Mouse (Mus musculus) limb, embryonic 15.5 days (tissue): ENCODE measurements around the gene Wwox. TPM values are rescaled to one million over a fixed set of nuclear protein-coding genes. Genes with fewer than 3 reads are reported as not detected.

Experiments used
- ATAC-seq: fragments of 200-750 bp; cut with Nextera tagmentation; 2 replicates; pipeline ENCODE4 v1.8.0; 2017; ENCODE audit warnings: low read depth, moderate TSS enrichment; ENCODE audit not compliant: insufficient number of reproducible peaks, low FRiP score, low TSS enrichment
- H3K27ac ChIP-seq: fragments of 300-500 bp; sonication (generic); 2 replicates; pipeline ENCODE4 v1.5.1; 2015; ENCODE audit warnings: moderate library complexity, mild to moderate bottlenecking, inconsistent platforms
- H3K27me3 ChIP-seq: fragments of 300-500 bp; sonication (generic); 2 replicates; pipeline ENCODE4 v1.6.1; 2015; ENCODE audit warnings: inconsistent platforms
- H3K36me3 ChIP-seq: fragments of 300-500 bp; sonication (generic); 2 replicates; pipeline ENCODE4 v1.6.1; 2015; ENCODE audit warnings: inconsistent platforms
- H3K4me1 ChIP-seq: fragments of 300-500 bp; sonication (generic); 2 replicates; pipeline ENCODE4 v1.6.1; 2015; ENCODE audit warnings: inconsistent platforms
- H3K4me2 ChIP-seq: fragments of 300-500 bp; sonication (generic); 2 replicates; pipeline ENCODE4 v1.6.1; 2015; ENCODE audit warnings: mild to moderate bottlenecking, inconsistent platforms
- H3K4me3 ChIP-seq: fragments of 300-500 bp; sonication (generic); 2 replicates; pipeline ENCODE4 v1.5.1; 2015; ENCODE audit warnings: mild to moderate bottlenecking, inconsistent platforms
- H3K9ac ChIP-seq: fragments of 300-500 bp; sonication (generic); 2 replicates; pipeline ENCODE4 v1.6.1; 2015; ENCODE audit warnings: inconsistent platforms
- H3K9me3 ChIP-seq: fragments of 300-500 bp; sonication (generic); 2 replicates; pipeline ENCODE4 v1.6.1; 2016; ENCODE audit warnings: inconsistent platforms
- WGBS: fragments of 180-500 bp; shearing (Covaris S2); methylation state at CpG from one replicate; pipeline ENCODE4 v1.1.7; 2015; 5-methylcytosine and 5-hydroxymethylcytosine counted together
- polyA plus RNA-seq: library from polyadenylated mRNA; unstranded; fragments of >200 nt; fragmentation: Nextera tagmentation; extraction: Ambion mirVana; gene quantifications from 2 replicates; pipeline ENCODE4 v1.2.1, GENCODE M21; 2015

The Wwox gene
- polyA plus RNA-seq, 1 experiment from 2014 or later, result 10.4 TPM

DNA sequence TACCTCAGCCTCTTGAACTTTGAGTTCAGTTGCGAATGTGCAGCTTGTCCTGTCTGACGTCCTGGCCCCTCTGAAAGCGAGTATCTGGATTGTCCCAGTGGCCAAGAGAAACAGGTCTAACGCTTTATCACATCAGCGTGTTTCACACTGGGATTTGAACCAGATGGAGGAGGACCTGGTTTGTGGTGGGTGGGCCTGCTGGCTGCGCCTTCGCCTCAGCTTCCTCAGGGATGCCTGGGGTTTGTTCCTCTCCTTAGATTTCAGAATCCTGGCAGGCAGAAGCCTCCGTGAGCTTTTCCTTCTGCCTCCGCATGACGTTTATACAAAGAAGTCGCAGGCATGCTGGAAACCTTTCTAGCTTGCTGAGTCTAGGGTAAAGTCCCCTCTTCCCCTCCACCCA lies 827.7 kb downstream of the Wwox start:
- H3K27me3 ChIP-seq, result peaks cover 26% of the 10 kb centered on the region
- no peak overlapping the region for H3K4me2 ChIP-seq
- WGBS, result 45% methylated on average over 11 of the region's 11 CpGs
- H3K9me3 ChIP-seq, result no peaks in the 10 kb centered on the region
- ATAC-seq, result no peak
- no peak overlapping the region for H3K27ac ChIP-seq
- no peak overlapping the region for H3K9ac ChIP-seq
- peaks cover 12% of the 10 kb centered on the region; the same call in 1 of the 2 replicates for H3K4me1 ChIP-seq
- no peak overlapping the region for H3K4me3 ChIP-seq
- H3K36me3 ChIP-seq, result no peaks in the 10 kb centered on the region

DNA sequence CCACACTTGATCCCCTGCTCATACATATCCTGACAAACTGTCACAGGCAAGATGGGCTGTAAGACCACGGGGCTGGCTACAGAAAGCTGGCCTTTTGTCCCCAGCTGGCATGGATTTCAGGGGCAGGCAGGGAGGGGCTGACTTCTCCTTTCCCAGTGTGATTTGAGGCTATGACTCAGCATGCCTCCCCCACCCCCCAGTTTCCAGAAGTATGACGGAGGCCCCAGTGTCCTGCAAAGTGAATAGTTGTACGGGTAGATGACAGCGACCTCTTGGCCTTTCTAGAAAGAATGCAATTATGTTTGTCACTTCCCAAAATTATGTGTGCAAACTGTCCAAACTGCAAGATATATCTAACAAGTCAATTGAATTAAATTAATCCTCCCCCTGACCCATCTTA lies 830.1 kb downstream of the Wwox start:
- WGBS, result 31% methylated on average over 4 of the region's 4 CpGs
- peaks cover 21% of the 10 kb centered on the region for H3K27me3 ChIP-seq
- no peaks in the 10 kb centered on the region for H3K36me3 ChIP-seq
- H3K4me3 ChIP-seq, result no peak overlapping the region
- H3K27ac ChIP-seq, result no peak overlapping the region
- peaks cover 18% of the 10 kb centered on the region; the same call in 1 of the 2 replicates for H3K4me1 ChIP-seq
- no peaks in the 10 kb centered on the region for H3K9me3 ChIP-seq
- ATAC-seq, result no peak
- H3K4me2 ChIP-seq, result no peak overlapping the region
- H3K9ac ChIP-seq, result no peak overlapping the region

DNA sequence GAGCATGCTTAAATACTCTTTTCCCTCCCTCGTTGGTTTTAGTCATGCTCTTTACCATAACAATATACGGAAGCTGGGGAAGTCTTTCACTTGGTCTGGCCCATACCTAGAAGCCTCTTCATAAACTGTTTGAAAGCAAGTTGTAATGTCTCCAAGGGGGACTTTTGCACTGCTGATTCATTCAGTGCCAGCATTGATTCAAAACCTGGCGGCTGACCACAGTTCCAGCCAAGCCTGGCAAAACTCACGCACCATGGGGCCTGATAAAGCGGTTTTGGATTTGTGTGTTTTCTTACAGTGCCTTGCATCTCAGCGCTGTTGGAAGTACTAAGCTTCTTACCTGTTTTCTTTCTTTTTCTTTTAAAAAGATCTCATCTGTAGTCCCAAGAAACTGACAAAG lies 834.5 kb downstream of the Wwox start:
- H3K4me1 ChIP-seq, result peaks cover 18% of the 10 kb centered on the region; the same call in 1 of the 2 replicates
- H3K4me2 ChIP-seq, result no peak overlapping the region
- no peak for ATAC-seq
- no peaks in the 10 kb centered on the region for H3K9me3 ChIP-seq
- H3K4me3 ChIP-seq, result no peak overlapping the region
- WGBS, result 59% methylated on average over 6 of the region's 6 CpGs
- no peak overlapping the region for H3K9ac ChIP-seq
- H3K27me3 ChIP-seq, result peaks cover 6% of the 10 kb centered on the region; the same call in 1 of the 2 replicates
- no peak overlapping the region for H3K27ac ChIP-seq
- no peaks in the 10 kb centered on the region for H3K36me3 ChIP-seq

DNA sequence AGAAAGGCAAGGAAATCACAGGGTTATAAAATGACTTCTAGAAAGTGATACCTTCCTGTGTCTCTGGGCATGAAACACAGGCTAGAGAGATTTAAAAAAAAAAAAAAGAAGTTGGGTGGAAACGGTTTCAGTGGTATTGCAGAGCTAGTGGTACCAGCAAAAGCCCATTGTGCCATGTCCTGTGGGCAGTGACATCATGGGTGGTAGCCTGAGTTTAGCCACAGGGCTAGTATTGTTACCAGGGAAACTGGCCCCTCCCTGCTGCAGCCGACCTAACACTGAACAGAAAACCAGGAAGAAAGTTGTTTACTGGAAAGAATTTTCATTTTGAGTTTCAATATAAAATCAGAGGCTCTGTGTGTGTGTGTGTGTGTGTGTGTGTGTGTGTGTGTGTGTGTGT lies 836.8 kb downstream of the Wwox start:
- H3K9ac ChIP-seq, result no peak overlapping the region
- peaks cover 10% of the 10 kb centered on the region; the same call in 1 of the 2 replicates for H3K4me1 ChIP-seq
- no peak overlapping the region for H3K4me3 ChIP-seq
- no peak overlapping the region for H3K27ac ChIP-seq
- ATAC-seq, result no peak
- no peak overlapping the region for H3K4me2 ChIP-seq
- H3K36me3 ChIP-seq, result no peaks in the 10 kb centered on the region
- 53% methylated on average over 2 of the region's 2 CpGs for WGBS
- H3K9me3 ChIP-seq, result no peaks in the 10 kb centered on the region
- H3K27me3 ChIP-seq, result peaks cover 6% of the 10 kb centered on the region; the same call in 1 of the 2 replicates

DNA sequence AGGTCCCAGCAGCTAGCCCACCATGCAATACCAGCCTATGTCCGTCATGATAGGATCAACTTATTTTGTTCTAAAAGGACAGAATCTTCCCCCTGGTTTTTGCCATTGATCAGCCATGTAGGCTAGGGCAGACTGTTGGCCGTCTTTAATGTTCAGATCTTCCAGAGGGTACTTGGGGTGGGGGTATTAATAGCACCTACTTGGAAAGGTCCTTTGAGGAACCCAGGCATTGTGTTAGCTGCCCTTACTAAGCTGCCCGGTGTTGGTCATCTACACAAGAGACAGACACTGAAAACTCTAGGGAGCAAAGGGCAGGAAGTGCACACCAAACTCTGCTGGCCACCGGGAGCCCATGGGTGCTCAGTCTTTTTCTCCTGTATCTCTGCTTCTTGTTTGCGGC lies 838.8 kb downstream of the Wwox start:
- Histone ChIP-seq H3K36me3 (no peaks in the 10 kb centered on the region), H3K27ac (no peak overlapping the region), H3K9ac (no peak overlapping the region), H3K4me1 (0 out of 2 replicates have a peak, but pooled peaks cover 3% of the 10 kb centered on the region), H3K9me3 (no peaks in the 10 kb centered on the region), H3K4me2 (no peak overlapping the region), H3K27me3 (peaks cover 6% of the 10 kb centered on the region; the same call in 1 of the 2 replicates), H3K4me3 (no peak overlapping the region)
- 92% methylated on average over 5 of the region's 5 CpGs for WGBS
- ATAC-seq, result no peak

DNA sequence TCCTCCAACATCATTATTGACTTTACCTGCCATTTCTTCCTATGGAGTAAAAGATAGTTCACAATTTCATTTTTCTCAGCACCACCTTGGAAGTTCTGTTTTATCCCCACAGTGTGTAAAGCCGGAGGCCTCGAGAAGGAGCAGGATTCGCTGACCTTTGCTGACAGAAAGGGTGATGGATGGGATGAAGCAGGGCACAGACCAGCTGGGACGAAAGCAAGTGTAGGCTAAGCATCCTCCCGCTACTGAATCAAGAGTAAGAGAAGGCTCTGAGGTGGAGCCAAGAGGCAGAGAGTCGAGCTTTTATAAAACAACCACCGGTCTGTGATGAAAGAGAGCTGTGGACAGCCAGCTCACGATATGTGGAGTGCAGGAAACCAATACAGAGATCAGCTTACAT lies 850.8 kb downstream of the Wwox start:
- ATAC-seq, result no peak
- WGBS, result 35% methylated on average over 8 of the region's 8 CpGs
- H3K4me3 ChIP-seq, result no peak overlapping the region
- no peaks in the 10 kb centered on the region for H3K9me3 ChIP-seq
- H3K9ac ChIP-seq, result no peak overlapping the region
- no peak overlapping the region for H3K4me2 ChIP-seq
- no peak overlapping the region for H3K27ac ChIP-seq
- no peaks in the 10 kb centered on the region for H3K4me1 ChIP-seq
- no peaks in the 10 kb centered on the region for H3K36me3 ChIP-seq
- no peaks in the 10 kb centered on the region for H3K27me3 ChIP-seq

DNA sequence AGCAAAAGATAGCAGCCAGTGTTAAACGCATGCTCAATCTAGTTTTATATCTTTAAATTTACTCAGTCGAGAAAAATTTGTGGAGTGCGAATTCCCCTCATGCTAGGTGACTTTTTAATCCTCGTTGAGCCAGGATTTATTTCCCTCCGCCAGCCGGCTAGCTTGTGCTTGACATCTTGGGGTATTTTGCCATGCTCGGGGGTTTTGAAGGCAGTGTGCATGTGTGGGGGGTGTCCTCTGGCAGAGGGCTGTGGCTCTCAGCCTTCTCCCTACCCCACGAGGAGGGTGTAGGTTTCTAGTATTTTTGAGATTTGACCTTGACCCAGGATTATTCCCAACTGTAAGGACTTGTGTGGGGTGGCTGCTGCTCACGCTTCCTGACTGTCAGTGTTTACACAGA lies 857.3 kb downstream of the Wwox start:
- H3K4me3 ChIP-seq, result no peak overlapping the region
- WGBS, result 47% methylated on average over 9 of the region's 9 CpGs
- no peaks in the 10 kb centered on the region for H3K27me3 ChIP-seq
- no peak for ATAC-seq
- no peaks in the 10 kb centered on the region for H3K4me1 ChIP-seq
- no peaks in the 10 kb centered on the region for H3K36me3 ChIP-seq
- H3K27ac ChIP-seq, result no peak overlapping the region
- H3K9me3 ChIP-seq, result no peaks in the 10 kb centered on the region
- no peak overlapping the region for H3K9ac ChIP-seq
- H3K4me2 ChIP-seq, result no peak overlapping the region

DNA sequence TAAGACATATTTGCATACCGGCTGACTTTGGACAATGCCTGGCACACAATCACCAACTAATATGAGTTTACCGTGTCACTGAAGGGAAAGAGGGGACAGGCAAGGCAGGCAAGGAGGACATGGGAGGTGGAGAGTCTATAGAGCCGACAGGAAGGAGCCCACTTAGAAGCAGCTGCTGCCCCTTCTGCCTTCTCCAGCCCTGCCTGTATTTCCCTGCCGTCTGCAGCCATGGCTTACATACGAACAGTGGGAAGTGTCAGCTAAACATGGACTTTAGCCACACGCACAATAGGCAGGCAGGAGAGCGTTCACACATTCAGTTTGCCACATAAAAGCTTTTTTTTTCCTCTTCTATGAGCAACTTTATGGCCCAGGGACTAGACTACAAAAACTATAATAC lies 863.0 kb downstream of the Wwox start:
- Histone ChIP-seq H3K36me3 (no peaks in the 10 kb centered on the region), H3K4me1 (0 out of 2 replicates have a peak, but pooled peaks cover 3% of the 10 kb centered on the region), H3K27ac (no peak overlapping the region), H3K9me3 (no peaks in the 10 kb centered on the region), H3K27me3 (no peaks in the 10 kb centered on the region; the same call in 1 of the 2 replicates), H3K4me3 (no peak overlapping the region), H3K4me2 (no peak overlapping the region), H3K9ac (no peak overlapping the region)
- ATAC-seq, result no peak
- WGBS, result 38% methylated on average over 7 of the region's 7 CpGs

DNA sequence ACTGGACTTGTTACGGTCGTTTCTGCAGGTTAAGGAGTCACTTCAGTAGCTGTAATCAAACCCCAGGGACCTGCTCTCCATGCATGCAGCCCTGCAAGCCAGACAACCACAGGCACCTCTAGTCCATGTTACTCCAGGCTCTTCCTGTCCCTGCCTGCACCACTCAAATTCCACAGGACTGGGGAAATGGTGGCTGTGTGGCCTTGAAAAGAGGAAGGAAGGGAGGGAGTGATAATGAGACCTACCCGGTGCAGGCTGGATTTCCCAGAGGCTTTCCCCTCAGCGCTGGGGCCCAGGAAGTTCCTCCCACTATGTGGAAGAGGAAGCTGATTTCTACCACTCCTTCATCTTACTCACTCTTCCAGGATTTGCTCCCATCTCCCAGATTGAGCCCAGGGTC lies 868.0 kb downstream of the Wwox start:
- no peak for ATAC-seq
- H3K4me3 ChIP-seq, result no peak overlapping the region
- no peaks in the 10 kb centered on the region for H3K9me3 ChIP-seq
- no peak overlapping the region for H3K4me2 ChIP-seq
- H3K36me3 ChIP-seq, result no peaks in the 10 kb centered on the region
- no peak overlapping the region for H3K27ac ChIP-seq
- H3K9ac ChIP-seq, result no peak overlapping the region
- H3K27me3 ChIP-seq, result no peaks in the 10 kb centered on the region; the same call in 1 of the 2 replicates
- WGBS, result 32% methylated on average over 4 of the region's 4 CpGs
- 0 out of 2 replicates have a peak, but pooled peaks cover 3% of the 10 kb centered on the region for H3K4me1 ChIP-seq

DNA sequence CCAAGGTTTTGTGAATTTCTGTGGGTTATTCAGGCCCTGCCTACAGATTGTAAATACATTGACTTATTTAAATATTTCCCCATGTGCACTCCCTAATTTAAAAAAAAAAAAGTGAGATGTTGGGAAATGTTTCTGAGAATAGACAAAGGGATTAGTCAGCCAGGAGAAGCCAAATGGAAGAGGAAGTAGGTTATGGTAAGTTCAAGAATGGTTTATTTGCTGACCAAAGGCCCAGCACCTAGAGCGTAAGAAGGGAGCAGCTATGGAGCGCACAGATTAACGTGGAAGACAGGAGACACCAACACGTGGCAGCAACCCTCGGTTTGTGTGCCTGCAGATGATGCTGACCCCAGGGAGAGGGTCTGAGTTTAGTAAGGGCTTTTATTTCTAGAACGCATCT lies 871.5 kb downstream of the Wwox start:
- Histone ChIP-seq H3K27me3 (no peaks in the 10 kb centered on the region), H3K4me3 (no peak overlapping the region), H3K36me3 (no peaks in the 10 kb centered on the region), H3K4me2 (no peak overlapping the region), H3K4me1 (0 out of 2 replicates have a peak, but pooled peaks cover 3% of the 10 kb centered on the region), H3K9ac (no peak overlapping the region), H3K9me3 (no peaks in the 10 kb centered on the region), H3K27ac (no peak overlapping the region)
- ATAC-seq, result no peak
- WGBS, result 82% methylated on average over 6 of the region's 6 CpGs

DNA sequence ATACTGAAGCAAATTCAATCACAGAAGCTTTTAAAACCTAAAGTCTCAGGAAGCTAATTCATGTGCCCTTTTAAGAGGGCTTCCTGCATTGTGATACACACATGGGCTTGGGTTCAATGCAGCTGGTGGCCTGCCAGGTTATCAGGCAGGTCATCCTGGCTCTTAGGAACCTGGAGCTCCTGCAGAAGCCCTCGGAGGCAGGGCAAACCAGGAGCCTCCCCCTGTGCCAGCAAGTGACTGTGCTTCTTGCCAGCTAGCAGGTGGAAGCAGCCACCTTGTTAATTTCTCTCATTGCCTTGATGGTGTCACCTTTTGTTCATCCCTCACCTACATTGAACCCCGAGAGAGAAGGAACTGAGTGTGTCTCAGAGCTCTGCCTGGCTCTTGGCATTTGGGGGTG lies 872.9 kb downstream of the Wwox start:
- Histone ChIP-seq H3K27me3 (no peaks in the 10 kb centered on the region), H3K4me3 (no peak overlapping the region), H3K9me3 (no peaks in the 10 kb centered on the region), H3K36me3 (no peaks in the 10 kb centered on the region), H3K9ac (no peak overlapping the region), H3K4me1 (0 out of 2 replicates have a peak, but pooled peaks cover 1% of the 10 kb centered on the region), H3K27ac (no peak overlapping the region), H3K4me2 (no peak overlapping the region)
- 68% methylated on average over 2 of the region's 2 CpGs for WGBS
- no peak for ATAC-seq

DNA sequence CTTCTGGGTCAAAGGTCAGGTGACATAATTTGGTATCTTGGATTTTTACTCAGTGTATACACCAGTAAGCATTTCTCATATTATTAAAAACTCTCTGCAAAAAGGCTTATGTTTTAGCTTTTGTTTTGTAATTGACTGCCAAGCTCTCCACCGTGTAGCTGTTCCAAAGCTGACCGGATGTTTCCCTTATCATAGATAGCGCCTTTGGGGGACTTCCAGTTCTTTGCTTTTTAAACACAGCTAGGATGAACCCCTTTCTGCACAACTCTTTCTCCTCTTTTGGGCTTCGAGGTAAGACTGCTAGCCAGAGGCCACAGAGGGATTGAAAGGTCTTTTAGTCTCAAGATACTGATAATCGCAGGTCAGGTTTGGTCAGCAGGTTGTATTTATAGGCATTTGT lies 883.0 kb downstream of the Wwox start:
- H3K27me3 ChIP-seq, result no peaks in the 10 kb centered on the region; the same call in 1 of the 2 replicates
- no peak overlapping the region for H3K27ac ChIP-seq
- WGBS, result 86% methylated on average over 5 of the region's 5 CpGs
- no peak overlapping the region for H3K9ac ChIP-seq
- H3K4me3 ChIP-seq, result no peak overlapping the region
- ATAC-seq, result no peak
- H3K4me2 ChIP-seq, result no peak overlapping the region
- H3K4me1 ChIP-seq, result no peaks in the 10 kb centered on the region
- no peaks in the 10 kb centered on the region for H3K9me3 ChIP-seq
- no peaks in the 10 kb centered on the region for H3K36me3 ChIP-seq

DNA sequence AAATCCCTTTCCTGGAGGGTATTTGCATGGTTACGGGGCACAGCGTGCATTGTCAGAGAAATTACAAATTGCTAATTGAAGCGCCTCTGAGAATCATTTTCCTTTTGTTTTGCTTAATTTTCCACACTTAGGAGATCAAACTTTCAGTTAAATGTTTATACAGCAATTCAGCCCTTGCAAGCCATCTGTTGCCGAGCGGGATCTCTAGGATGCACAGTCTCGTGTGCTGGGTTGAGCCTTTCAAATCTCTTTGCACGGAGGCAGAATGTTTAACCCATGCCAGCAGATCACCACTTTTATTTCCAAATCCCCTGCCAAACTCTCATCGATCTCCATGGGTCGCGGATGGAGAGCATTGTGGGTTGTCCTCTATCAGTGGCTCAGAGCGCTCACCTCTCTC lies 891.2 kb downstream of the Wwox start:
- Histone ChIP-seq H3K27me3 (no peaks in the 10 kb centered on the region), H3K36me3 (no peaks in the 10 kb centered on the region), H3K9ac (no peak overlapping the region), H3K4me3 (no peak overlapping the region), H3K9me3 (no peaks in the 10 kb centered on the region), H3K27ac (no peak overlapping the region), H3K4me2 (no peak overlapping the region), H3K4me1 (no peaks in the 10 kb centered on the region)
- WGBS, result 81% methylated on average over 11 of the region's 11 CpGs
- ATAC-seq, result no peak
